21 mouse cellular contexts compared by ENCODE assay signal in the genomic region with DNA sequence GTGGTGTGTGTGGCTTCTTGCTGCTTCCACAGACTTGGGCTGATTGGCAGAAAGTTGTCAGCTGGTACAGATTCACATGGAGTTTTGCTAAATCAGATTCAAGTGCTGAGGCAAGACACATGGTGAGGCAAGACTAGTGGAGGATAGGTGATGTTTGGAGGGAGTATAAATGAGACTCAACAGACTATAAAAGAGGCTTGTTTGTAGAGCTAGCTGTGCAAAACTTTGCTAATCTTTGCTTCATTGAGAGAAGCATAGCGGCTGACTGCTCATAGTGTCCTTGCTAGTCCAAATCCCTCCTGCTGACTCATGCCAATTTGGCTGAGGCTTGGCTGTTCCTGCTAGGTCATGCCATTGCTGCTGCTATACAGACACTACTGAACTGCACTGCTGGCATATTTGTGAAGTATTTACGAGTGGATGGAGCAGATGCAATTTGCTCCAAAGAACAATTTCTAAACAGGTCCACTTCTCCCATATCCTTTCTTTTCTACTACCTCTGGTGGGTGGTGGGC. TPM values are rescaled to one million over a fixed set of nuclear protein-coding genes. Genes with fewer than 3 reads are reported as not detected.
DNase-seq lines count a peak whose midpoint lies in the region; ATAC-seq and TF ChIP-seq lines count a peak whose summit lies in the region.
"Had no signal": no experiment of that assay in that cellular context is flagged by ENCODE, and none has a peak within 500 bp of the region (broad histone marks: within the 10 kb centered on the region; RNA-seq: fewer than 3 reads in every experiment).

No protein-coding gene starts in this region.

- no peak for ATAC-seq in liver, postnatal 0 days
- 0 out of 2 replicates have a peak, but pooled peaks have one; percentile 12 for ATAC-seq in common myeloid progenitor, adult 5-6 weeks (replicated peaks; ENCODE audit: low read depth, poor library complexity, severe bottlenecking)
- ATAC-seq in forebrain, embryonic 11.5 days (replicated peaks; ENCODE audit: low FRiP score), result no peak
- ATAC-seq: forebrain, embryonic 14.5 days; hindbrain, postnatal 0 days; Patski had no signal

- TF ChIP-seq CTCF in liver, postnatal 0 days (IDR thresholded peaks at IDR 0.05; ENCODE audit: low read depth), result no peak
- no peak for TF ChIP-seq CTCF in MEL (IDR thresholded peaks at IDR 0.05 in 2 of 3, conservative IDR thresholded peaks at IDR 0.05 in 1 of 3; ENCODE audit: control insufficient read depth in 1 of 3, insufficient read depth in 1 of 3, low read depth in 2 of 3, low read length in 3 of 3, poor library complexity in 1 of 3, severe bottlenecking in 1 of 3)
- no peak for TF ChIP-seq CTCF in layer of hippocampus, adult 2 months (conservative IDR thresholded peaks at IDR 0.05)

- peaks cover 4% of the 10 kb centered on the region; the same call in 1 of the 2 replicates for H3K4me1 ChIP-seq in liver, postnatal 0 days (ENCODE audit: insufficient read depth)
- peaks cover 0 to 7% of the 10 kb centered on the region in 2 experiments; a peak in 2 of 4 replicates for H3K4me1 ChIP-seq in MEL (ENCODE audit: control insufficient read depth in 1 of 2, insufficient read depth in 2 of 2, low read length in 2 of 2)
- no peaks in the 10 kb centered on the region for H3K4me1 ChIP-seq in forebrain, embryonic 11.5 days (replicated peaks; ENCODE audit: control insufficient read depth, insufficient read depth, low read length)
- H3K4me1 ChIP-seq: heart, embryonic 12.5 days; limb, embryonic 12.5 days had no signal

- H3K36me3 ChIP-seq in liver, postnatal 0 days (replicated peaks; ENCODE audit: insufficient read depth, low read length), result no peaks in the 10 kb centered on the region
- H3K36me3 ChIP-seq in MEL (ENCODE audit: control insufficient read depth in 1 of 2, insufficient read depth in 2 of 2, low read length in 2 of 2), result peaks cover 0 to 12% of the 10 kb centered on the region in 2 experiments; a peak in 2 of 4 replicates
- H3K36me3 ChIP-seq in forebrain, embryonic 11.5 days (ENCODE audit: control insufficient read depth, insufficient read depth, low read length), result no peaks in the 10 kb centered on the region
- H3K36me3 ChIP-seq: heart, embryonic 12.5 days; limb, embryonic 12.5 days; midbrain, embryonic 12.5 days had no signal

- H3K27me3 ChIP-seq in liver, postnatal 0 days (ENCODE audit: insufficient read depth, low read length), result no peaks in the 10 kb centered on the region
- H3K27me3 ChIP-seq in MEL (ENCODE audit: control insufficient read depth in 1 of 2, insufficient read depth in 2 of 2, low read length in 2 of 2), result no peaks in the 10 kb centered on the region
- no peaks in the 10 kb centered on the region for H3K27me3 ChIP-seq in forebrain, embryonic 11.5 days (ENCODE audit: control insufficient read depth, insufficient read depth, low read length)
- H3K27me3 ChIP-seq: heart, embryonic 12.5 days; midbrain, embryonic 12.5 days had no signal

- no peak overlapping the region for H3K27ac ChIP-seq in liver, postnatal 0 days (ENCODE audit: low read depth)
- no peak overlapping the region for H3K27ac ChIP-seq in MEL (ENCODE audit: control insufficient read depth, low read depth, low read length)
- no peak overlapping the region for H3K27ac ChIP-seq in forebrain, embryonic 11.5 days (ENCODE audit: low read depth, low read length)
- H3K27ac ChIP-seq in layer of hippocampus, adult 2 months, result no peak overlapping the region
- H3K27ac ChIP-seq: hindbrain, postnatal 0 days; limb, embryonic 12.5 days; midbrain, embryonic 12.5 days had no signal

- DNase-seq in liver (peak; percentile 18), MEL (ENCODE audit: low read depth, low spot score) (peak; percentile 37)
- DNase-seq in liver, postnatal 0 days, result no peak
- DNase-seq in adrenal gland, adult (ENCODE audit: inconsistent age in 2 of 2, low spot score in 1 of 2), result peak; percentile 57 to 78
- no peak for DNase-seq in spleen, postnatal 10 days (ENCODE audit: low spot score in 2 of 2)
- no peak for DNase-seq in forebrain, embryonic 11.5 days (ENCODE audit: low spot score)
- DNase-seq in layer of hippocampus, adult 2 months (ENCODE audit: low spot score in 2 of 2), result no peak
- DNase-seq: cerebellum, adult 9-10 months; gastrocnemius, postnatal 36 days; kidney, adult 18-20 months; lung, postnatal 14 days; retina, postnatal 1 day; right cerebral cortex, postnatal 4 days; thymus, postnatal 36 days had no signal

- no peak overlapping the region for H3K9ac ChIP-seq in liver, postnatal 0 days (replicated peaks)
- H3K9ac ChIP-seq in MEL (ENCODE audit: control insufficient read depth, low read depth, low read length, poor library complexity, severe bottlenecking), result no peak overlapping the region
- no peak overlapping the region for H3K9ac ChIP-seq in forebrain, embryonic 11.5 days (ENCODE audit: low read length)
- H3K9ac ChIP-seq: heart, embryonic 12.5 days; limb, embryonic 12.5 days; midbrain, embryonic 12.5 days had no signal

- 67% methylated on average over 2 of the region's 2 CpGs for WGBS in liver, postnatal 0 days (ENCODE audit: insufficient replicate concordance)
- WGBS in forebrain, embryonic 11.5 days, result 79% methylated on average over 2 of the region's 2 CpGs

- no peak for TF ChIP-seq RAD21 in MEL (IDR thresholded peaks at IDR 0.05; ENCODE audit: low read depth, low read length)

- no peak overlapping the region for H3K4me2 ChIP-seq in liver, postnatal 0 days (ENCODE audit: low read depth, low read length)
- H3K4me2 ChIP-seq in forebrain, embryonic 11.5 days (ENCODE audit: low read depth, low read length, severe bottlenecking), result no peak overlapping the region
- H3K4me2 ChIP-seq: heart, embryonic 12.5 days; limb, embryonic 12.5 days; midbrain, embryonic 12.5 days had no signal

- no peak for TF ChIP-seq POLR2A in MEL (IDR thresholded peaks at IDR 0.05; ENCODE audit: control insufficient read depth in 1 of 2, insufficient read depth in 1 of 2, low read depth in 1 of 2, low read length in 2 of 2, poor library complexity in 1 of 2)

- H3K9me3 ChIP-seq in liver, postnatal 0 days (ENCODE audit: low read length), result no peaks in the 10 kb centered on the region
- no peaks in the 10 kb centered on the region for H3K9me3 ChIP-seq in MEL (replicated peaks; ENCODE audit: insufficient read depth, low read length)
- H3K9me3 ChIP-seq in forebrain, embryonic 11.5 days (ENCODE audit: control insufficient read depth, low read length), result no peaks in the 10 kb centered on the region
- H3K9me3 ChIP-seq: heart, embryonic 12.5 days; limb, embryonic 12.5 days; midbrain, embryonic 12.5 days had no signal

- no peak for TF ChIP-seq EP300 in liver, postnatal 0 days (IDR thresholded peaks at IDR 0.05; ENCODE audit: low read depth)
- TF ChIP-seq EP300 in MEL (IDR thresholded peaks at IDR 0.05; ENCODE audit: low read depth in 1 of 2, low read length in 2 of 2), result no peak

- no peak overlapping the region for H3K4me3 ChIP-seq in liver, postnatal 0 days (ENCODE audit: low read depth, low read length)
- no peak overlapping the region for H3K4me3 ChIP-seq in MEL (ENCODE audit: control insufficient read depth in 1 of 2, insufficient read depth in 1 of 2, low read depth in 2 of 2, low read length in 2 of 2)
- no peak overlapping the region for H3K4me3 ChIP-seq in forebrain, embryonic 11.5 days (ENCODE audit: low read depth, low read length)
- no peak overlapping the region for H3K4me3 ChIP-seq in layer of hippocampus, adult 2 months
- H3K4me3 ChIP-seq: heart, embryonic 12.5 days; limb, embryonic 12.5 days; midbrain, embryonic 12.5 days had no signal

- peaks cover 19% of the 10 kb centered on the region for H3K79me2 ChIP-seq in MEL (ENCODE audit: control insufficient read depth, insufficient read depth, low read length, poor library complexity)

TF ChIP-seq in MEL, 35 proteins besides CTCF, POLR2A, EP300 and RAD21:
- TF ChIP-seq TCF12 (IDR thresholded peaks at IDR 0.05; ENCODE audit: low read depth, low read length) (no peak), ETS1 (IDR thresholded peaks at IDR 0.05; ENCODE audit: low read depth, low read length) (no peak), MYC (IDR thresholded peaks at IDR 0.05; ENCODE audit: low read depth, low read length) (no peak)

RNA-seq across cellular contexts. Expression of gene Pola1, which starts 3.0 kb away (rescaled TPM):
- polyA plus RNA-seq in liver, postnatal 0 days (2015; fragmentation: Nextera tagmentation; extraction: Ambion mirVana), result 4.6 and 5.3 TPM in 2 replicates
- total RNA-seq in MEL (2012; rRNA removed), result 37.7 and 38.7 TPM in 2 replicates
- polyA plus RNA-seq in MEL (2012; ENCODE audit: insufficient read depth in 1 of 2, insufficient read length in 2 of 2, low read depth in 1 of 2, low replicate concordance in 2 of 2, missing spikeins in 1 of 2), result 10 to 100 TPM; 26.8 to 36.1 TPM
- total RNA-seq in common myeloid progenitor, adult 5-6 weeks (2017), result 144 and 170 TPM in 2 replicates
- polyA plus RNA-seq in forebrain, embryonic 11.5 days (2014; fragmentation: Nextera tagmentation; extraction: Ambion mirVana), result 23.6 and 28.4 TPM in 2 replicates
- total RNA-seq in layer of hippocampus, adult 2 months (2021), result 1 to 10 TPM; 7.6 to 8.8 TPM

RNA-seq across cellular contexts. Expression of gene Pcyt1b, which starts 19.7 kb away (rescaled TPM):
- polyA plus RNA-seq in liver, postnatal 0 days (2015; fragmentation: Nextera tagmentation; extraction: Ambion mirVana), result 2.0 and 2.1 TPM in 2 replicates
- 1.2 and 1.9 TPM in 2 replicates for total RNA-seq in MEL (2012; rRNA removed)
- polyA plus RNA-seq in MEL (2012; ENCODE audit: insufficient read depth in 1 of 2, insufficient read length in 2 of 2, low read depth in 1 of 2, low replicate concordance in 2 of 2, missing spikeins in 1 of 2), result 10 to 100 TPM in 1 of 2 experiments, not detected in 1; 10.4 TPM
- total RNA-seq in common myeloid progenitor, adult 5-6 weeks (2017), result 4.5 and 7.2 TPM in 2 replicates
- polyA plus RNA-seq in forebrain, embryonic 11.5 days (2014; fragmentation: Nextera tagmentation; extraction: Ambion mirVana), result 6.9 and 8.3 TPM in 2 replicates
- 10 to 100 TPM; 28.6 to 31.0 TPM for total RNA-seq in layer of hippocampus, adult 2 months (2021)

Comparison
In these comparisons a context has a peak if more than half of its experiments do, and no peak if none do; other contexts are left out.
1. DNase-seq: peak in liver (single experiment), MEL (single experiment) and adrenal gland, adult (2 of 2); none in liver, postnatal 0 days (single experiment), spleen, postnatal 10 days (0 of 2), forebrain, embryonic 11.5 days (single experiment) and layer of hippocampus, adult 2 months (0 of 2).